Mouse (Mus musculus): ENCODE data around the gene Slc19a3. TPM values are rescaled to one million over a fixed set of nuclear protein-coding genes. Genes with fewer than 3 reads are reported as not detected.

Gene Slc19a3
- 0.61 and 0.86 TPM in 2 replicates for polyA plus RNA-seq (2015; fragmentation: Nextera tagmentation; extraction: Ambion mirVana)

DNA sequence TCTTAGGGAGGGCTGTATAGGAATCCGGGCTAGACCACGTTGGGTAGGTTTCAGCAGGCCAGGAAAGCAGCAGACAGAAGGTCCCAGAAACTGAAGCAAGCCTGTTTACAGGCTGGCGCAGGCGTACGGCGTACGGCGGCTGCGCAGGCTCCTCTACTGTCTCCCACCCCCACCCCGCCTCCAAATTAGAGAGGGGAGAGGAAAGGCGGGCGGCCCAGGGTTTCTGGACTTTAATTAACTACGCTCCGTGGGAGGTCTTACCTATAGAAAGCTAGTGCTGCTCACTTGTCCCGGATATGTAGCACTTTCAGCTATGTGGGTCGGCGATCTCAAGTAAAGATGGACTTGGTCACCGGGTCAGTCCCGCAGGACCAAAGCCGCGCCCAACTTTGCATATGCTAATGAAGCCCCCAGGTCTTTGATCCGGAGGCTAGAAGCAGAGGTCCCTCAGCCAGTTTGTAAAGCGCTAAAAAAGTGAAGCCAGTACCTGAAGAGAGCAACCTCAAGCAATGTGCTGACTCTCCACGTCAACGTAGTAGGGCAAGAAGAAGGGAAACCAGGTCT, at the start of gene Slc19a3:
Slc19a3 (minus strand) TSS at position 340 of the 564 bp plus-strand sequence.

DNA sequence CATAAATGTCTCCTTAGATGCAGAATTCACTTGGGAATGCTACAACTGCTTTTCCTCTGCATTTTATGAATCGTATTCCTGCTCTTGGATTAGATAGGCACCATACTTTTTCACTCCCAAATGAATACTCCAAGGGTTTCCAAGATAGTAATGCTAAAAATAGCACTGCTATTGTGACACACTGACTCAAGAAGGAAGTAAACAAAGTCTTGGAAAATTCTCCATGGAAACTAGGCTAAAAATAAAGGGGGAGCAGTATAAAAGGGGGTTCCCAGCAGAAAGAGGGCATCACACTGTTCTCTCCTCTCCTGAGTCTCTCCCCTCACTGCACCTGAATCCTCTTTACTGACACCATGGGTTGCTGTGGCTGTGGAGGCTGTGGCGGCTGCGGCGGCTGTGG, 22.4 kb upstream of the Slc19a3 start, which contains the start of gene Krtap28-13:
Krtap28-13 (plus strand) TSS at position 288 of the 400 bp plus-strand sequence.

DNA sequence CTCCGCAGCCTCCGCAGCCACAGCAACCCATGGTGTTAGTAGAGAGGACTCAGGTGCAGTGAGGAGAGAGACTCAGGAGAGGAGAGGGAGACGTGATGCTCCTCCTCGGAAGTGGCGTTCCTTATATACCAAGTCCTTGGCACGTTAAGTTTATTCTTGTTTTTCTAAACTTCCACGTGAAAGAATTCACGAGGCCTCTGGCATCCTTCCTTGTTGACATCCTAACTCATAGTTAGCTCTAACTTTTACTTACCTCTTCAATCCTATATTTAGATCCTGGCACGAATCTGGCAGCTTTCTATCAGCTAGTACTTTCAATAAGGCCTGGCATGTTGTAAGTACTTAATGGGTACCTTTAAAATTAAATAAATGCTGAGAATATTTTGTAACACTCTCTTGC, 21.0 kb upstream of the Slc19a3 start, which contains the start of gene A030005K14Rik:
A030005K14Rik (minus strand) TSS at position 101 of the 400 bp plus-strand sequence.

DNA sequence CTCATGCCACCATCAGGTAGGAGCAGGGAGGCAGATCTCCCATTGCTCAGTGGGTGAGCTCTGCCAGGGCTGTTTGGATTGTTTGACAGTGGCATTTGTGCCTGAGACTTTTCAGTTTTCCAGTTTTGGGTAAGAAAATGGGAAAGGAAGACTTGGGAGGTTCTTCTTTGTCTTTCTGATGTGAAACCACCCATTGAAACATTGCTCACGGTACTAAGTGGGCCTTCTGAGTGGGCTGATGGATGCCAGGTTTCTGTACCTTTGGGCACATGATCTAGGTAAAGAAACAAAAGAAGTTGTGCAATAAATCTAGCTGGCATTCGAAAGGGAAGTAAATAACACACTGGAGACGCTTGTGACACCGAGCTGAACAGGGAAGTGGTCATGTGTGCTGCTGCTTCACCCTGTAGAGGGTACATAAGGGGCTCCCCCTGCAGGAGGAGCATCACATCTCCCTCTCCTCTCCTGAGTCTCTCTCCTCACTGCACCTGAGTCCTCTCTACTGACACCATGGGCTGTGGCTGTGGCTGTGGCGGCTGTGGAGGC, 6.7 kb upstream of the Slc19a3 start, which contains the start of gene Gm47969:
Gm47969 (plus strand) TSS at position 51 of the 546 bp plus-strand sequence.

DNA sequence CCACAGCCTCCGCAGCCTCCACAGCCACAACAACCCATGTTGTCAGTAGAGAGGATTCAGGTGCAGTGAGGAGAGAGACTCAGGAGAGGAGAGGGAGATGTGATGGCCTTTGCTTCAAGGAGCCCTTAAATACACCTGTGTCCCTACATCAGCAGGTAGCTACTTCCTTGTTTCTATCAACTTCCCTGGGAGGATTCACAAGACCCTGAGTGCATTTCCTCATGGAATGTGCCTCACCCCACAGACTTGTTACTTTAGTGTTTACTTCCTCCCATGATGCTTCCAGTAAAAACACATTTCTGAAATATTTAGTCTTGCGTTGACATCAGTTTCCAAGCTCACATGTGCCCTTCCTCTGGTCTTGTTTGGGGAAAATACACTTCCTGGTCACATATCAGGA, 4.1 kb upstream of the Slc19a3 start, which contains the start of gene Krtap28-10:
Krtap28-10 (minus strand) TSS at position 101 of the 400 bp plus-strand sequence.

DNA sequence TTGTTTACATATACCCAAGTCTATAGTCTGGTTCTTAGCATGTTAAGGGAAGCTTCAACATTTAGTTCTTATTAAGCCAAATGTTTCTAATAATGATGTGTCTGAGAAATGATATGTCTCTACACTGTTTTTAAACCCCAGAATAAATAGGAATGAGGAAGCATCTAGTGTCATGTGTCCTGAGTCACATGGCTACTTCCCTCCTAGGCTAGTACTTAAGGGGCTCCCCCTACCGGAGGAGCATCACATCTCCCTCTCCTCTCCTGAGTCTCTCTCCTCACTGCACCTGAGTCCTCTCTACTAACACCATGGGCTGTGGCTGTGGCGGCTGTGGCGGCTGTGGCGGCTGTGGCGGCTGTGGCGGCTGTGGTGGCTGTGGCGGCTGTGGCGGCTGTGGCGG, 37.9 kb downstream of the Slc19a3 start, which contains the start of gene Gm47959:
Gm47959 (plus strand) TSS at position 243 of the 400 bp plus-strand sequence.

Other genes starting within 250 kb of the Slc19a3 start
- gene Agfg1, start 199.0 kb downstream of the Slc19a3 start, polyA plus RNA-seq (2015; fragmentation: Nextera tagmentation; extraction: Ambion mirVana): 22.7 and 31.2 TPM in 2 replicates
- not detected in 2 replicates for gene A030005L19Rik, start 125.1 kb downstream of the Slc19a3 start, polyA plus RNA-seq (2015; fragmentation: Nextera tagmentation; extraction: Ambion mirVana)
- gene A030014E15Rik, start 113.5 kb downstream of the Slc19a3 start, polyA plus RNA-seq (2015; fragmentation: Nextera tagmentation; extraction: Ambion mirVana): not detected in 2 replicates
- gene Gm6217, start 107.0 kb downstream of the Slc19a3 start, polyA plus RNA-seq (2015; fragmentation: Nextera tagmentation; extraction: Ambion mirVana): not detected in 2 replicates
- not detected in 2 replicates for gene A030003K21Rik, start 95.1 kb downstream of the Slc19a3 start, polyA plus RNA-seq (2015; fragmentation: Nextera tagmentation; extraction: Ambion mirVana)
- gene Gm7544, start 82.4 kb downstream of the Slc19a3 start, polyA plus RNA-seq (2015; fragmentation: Nextera tagmentation; extraction: Ambion mirVana): not detected in 2 replicates
- not detected in 2 replicates for gene Gm47955, start 78.2 kb downstream of the Slc19a3 start, polyA plus RNA-seq (2015; fragmentation: Nextera tagmentation; extraction: Ambion mirVana)
- not detected in 2 replicates for gene Gm47959, start 37.9 kb downstream of the Slc19a3 start, polyA plus RNA-seq (2015; fragmentation: Nextera tagmentation; extraction: Ambion mirVana)
- gene Krtap28-10, start 4.0 kb upstream of the Slc19a3 start, polyA plus RNA-seq (2015; fragmentation: Nextera tagmentation; extraction: Ambion mirVana): not detected in 2 replicates
- gene Gm47969, start 6.5 kb upstream of the Slc19a3 start, polyA plus RNA-seq (2015; fragmentation: Nextera tagmentation; extraction: Ambion mirVana): not detected in 2 replicates
- not detected in 2 replicates for gene A030005K14Rik, start 20.9 kb upstream of the Slc19a3 start, polyA plus RNA-seq (2015; fragmentation: Nextera tagmentation; extraction: Ambion mirVana)
- not detected in 2 replicates for gene Krtap28-13, start 22.5 kb upstream of the Slc19a3 start, polyA plus RNA-seq (2015; fragmentation: Nextera tagmentation; extraction: Ambion mirVana)
- not detected in 2 replicates for gene Ccl20, start 78.3 kb upstream of the Slc19a3 start, polyA plus RNA-seq (2015; fragmentation: Nextera tagmentation; extraction: Ambion mirVana)
- 0.17 TPM in 1 of 2 replicates, not detected in the other for gene Daw1, start 121.3 kb upstream of the Slc19a3 start, polyA plus RNA-seq (2015; fragmentation: Nextera tagmentation; extraction: Ambion mirVana)

Measured in urinary bladder, postnatal 0 days (tissue).